In genomic region chr6:73221189-73221957, GRCm38 (mm10) we compare ENCODE assay signal across 8 mouse cellular contexts. TPM values are rescaled to one million over a fixed set of nuclear protein-coding genes. Genes with fewer than 3 reads are reported as not detected.
DNase-seq lines count a peak whose midpoint lies in the region; ATAC-seq lines count a peak whose summit lies in the region.

Gene Dnah6 (minus strand): TSS chr6:73221651.

- H3K36me3 ChIP-seq in hindbrain, embryonic 16.5 days (ENCODE audit: control insufficient read depth, insufficient read depth, low read length): no peaks in the 10 kb centered on the region

- H3K4me1 ChIP-seq in hindbrain, embryonic 16.5 days (ENCODE audit: control insufficient read depth, insufficient read depth, low read depth, low read length): peaks cover 3% of the 10 kb centered on the region; the same call in 1 of the 2 replicates

- ATAC-seq in hindbrain, embryonic 16.5 days: peak; percentile 99

- WGBS in hindbrain, embryonic 16.5 days: 35% methylated on average over 25 of the region's 25 CpGs

- no peaks in the 10 kb centered on the region for H3K9me3 ChIP-seq in hindbrain, embryonic 16.5 days (ENCODE audit: control insufficient read depth, low read length)

- peak within 1 kb of the TSS; percentile 55 for H3K4me2 ChIP-seq in hindbrain, embryonic 16.5 days (ENCODE audit: low read length)

- peak within 1 kb of the TSS; percentile 46 for H3K9ac ChIP-seq in hindbrain, embryonic 16.5 days (ENCODE audit: low read depth, low read length)

- peak within 1 kb of the TSS; percentile 36 for H3K4me3 ChIP-seq in hindbrain, embryonic 16.5 days (ENCODE audit: low read length)

- DNase-seq in T-cell, adult 2 months (ENCODE audit: low spot score): peak; percentile 69
- DNase-seq in cerebellum, postnatal 25 days: peak; percentile 88 to 91
- peak; percentile 93 for DNase-seq in gastrocnemius, adult 18-20 months (ENCODE audit: low spot score)
- peak; percentile 91 for DNase-seq in left cerebral cortex, adult 11 months (ENCODE audit: low spot score)
- DNase-seq in lung, postnatal 36 days: peak; percentile 95
- DNase-seq in retina, embryonic 14.5 days (ENCODE audit: low spot score): peak; percentile 94
- DNase-seq in thymus, postnatal 36 days: peak; percentile 45 to 52

- H3K27ac ChIP-seq in hindbrain, embryonic 16.5 days (ENCODE audit: low read depth, low read length): peak within 1 kb of the TSS; percentile 58

- no peaks in the 10 kb centered on the region for H3K27me3 ChIP-seq in hindbrain, embryonic 16.5 days (replicated peaks; ENCODE audit: control insufficient read depth, insufficient read depth, low read length)

RNA-seq across cellular contexts. Expression of gene Dnah6, which starts in this region (rescaled TPM):
- under 1 TPM; 0.02 to 0.05 TPM for total RNA-seq in gastrocnemius, adult 18-20 months (2021)
- polyA plus RNA-seq in hindbrain, embryonic 16.5 days (2015; fragmentation: Nextera tagmentation; extraction: Ambion mirVana): 0.37 and 0.43 TPM in 2 replicates

Comparison
In these comparisons a context has a peak if more than half of its experiments do, and no peak if none do; other contexts are left out.
1. Peak in every context shown above with its lines: DNase-seq, ATAC-seq, H3K4me3 ChIP-seq and H3K27ac ChIP-seq.
2. Peak in DNase-seq in gastrocnemius, adult 18-20 months; RNA of the gene not detected or under 1 TPM.
3. Peak in ATAC-seq, H3K4me3 ChIP-seq, H3K27ac ChIP-seq, H3K9ac ChIP-seq and H3K4me2 ChIP-seq in hindbrain, embryonic 16.5 days; RNA of the gene not detected or under 1 TPM.